Mouse (Mus musculus): ENCODE results near the gene Tatdn3. TPM values are rescaled to one million over a fixed set of nuclear protein-coding genes. Genes with fewer than 3 reads are reported as not detected.

Gene Tatdn3
- polyA plus RNA-seq, 1 experiment from 2014 or later, result 16.0 TPM

DNA sequence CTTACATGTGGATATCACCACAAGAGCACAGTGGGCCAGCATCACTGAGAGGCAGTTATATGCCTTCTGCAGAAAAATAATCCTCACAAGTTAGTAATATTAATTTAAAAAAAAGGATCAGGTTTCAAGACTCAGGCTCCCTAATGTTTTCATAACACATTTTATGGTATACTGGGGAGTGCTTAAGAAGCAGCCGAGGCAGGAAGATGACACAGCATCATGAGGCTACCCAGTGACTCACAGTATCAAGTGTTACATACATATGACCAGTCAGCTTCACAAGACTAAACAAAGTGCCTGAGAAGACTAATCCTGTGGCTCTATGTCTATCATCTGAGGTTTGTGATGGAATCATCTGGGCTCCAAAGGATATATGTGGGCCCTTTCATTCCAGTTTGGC is 64.7 kb downstream of the Tatdn3 start:
- H3K4me3 ChIP-seq (replicated peaks), result no peak overlapping the region
- H3K36me3 ChIP-seq, result no peaks in the 10 kb centered on the region
- no peak overlapping the region for H3K27ac ChIP-seq (replicated peaks)
- H3K9ac ChIP-seq (replicated peaks), result no peak overlapping the region
- H3K9me3 ChIP-seq (replicated peaks), result no peaks in the 10 kb centered on the region
- no peak for ATAC-seq (ENCODE audit: low FRiP score)
- no peak overlapping the region for H3K4me2 ChIP-seq
- H3K27me3 ChIP-seq (replicated peaks), result no peaks in the 10 kb centered on the region
- whole genome bisulfite sequencing, result 64% methylated on average over 1 of the region's 1 CpGs
- H3K4me1 ChIP-seq, result no peaks in the 10 kb centered on the region

DNA sequence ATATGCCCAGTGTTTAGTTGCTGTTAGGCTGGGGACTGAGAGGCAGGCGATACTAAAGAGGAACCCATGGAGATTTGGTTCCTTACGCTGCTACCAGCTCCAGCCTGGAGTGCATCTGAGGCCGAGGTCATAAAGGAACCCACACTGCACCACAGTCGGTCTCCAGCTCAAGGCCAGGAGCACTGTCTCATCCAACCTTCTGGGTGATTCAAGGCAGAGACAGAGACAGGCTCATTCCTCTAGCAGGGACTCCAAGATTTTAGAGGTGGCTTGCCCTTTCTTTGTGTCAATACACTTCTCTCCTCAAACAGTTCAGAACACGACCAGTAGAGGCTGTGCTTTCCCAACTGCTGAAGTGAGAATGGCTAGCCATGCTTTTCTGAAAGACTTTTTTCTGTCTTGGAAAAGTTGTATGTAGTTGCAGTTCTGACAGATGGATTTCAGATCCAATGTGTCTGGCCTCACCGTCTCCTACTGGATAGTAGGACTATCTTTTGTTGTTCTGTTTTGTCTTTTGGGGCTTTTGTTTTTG is 66.3 kb downstream of the Tatdn3 start:
- Histone ChIP-seq H3K36me3 (no peaks in the 10 kb centered on the region), H3K9ac (replicated peaks) (no peak overlapping the region), H3K4me3 (replicated peaks) (no peak overlapping the region), H3K9me3 (replicated peaks) (no peaks in the 10 kb centered on the region), H3K4me2 (no peak overlapping the region), H3K27me3 (replicated peaks) (no peaks in the 10 kb centered on the region), H3K4me1 (no peaks in the 10 kb centered on the region), H3K27ac (replicated peaks) (no peak overlapping the region)
- ATAC-seq (ENCODE audit: low FRiP score), result no peak
- 69% methylated on average over 6 of the region's 6 CpGs for WGBS

Other genes with a start within 250 kb of the Tatdn3 start
- gene Rps6kc1, start 151.2 kb downstream of the Tatdn3 start, polyA plus RNA-seq (2015; fragmentation: Nextera tagmentation; extraction: Ambion mirVana), result 26.5 and 27.3 TPM in 2 replicates
- gene Angel2, start 137.8 kb downstream of the Tatdn3 start, polyA plus RNA-seq (2015; fragmentation: Nextera tagmentation; extraction: Ambion mirVana), result 37.4 and 42.2 TPM in 2 replicates
- gene Vash2, start 83.6 kb downstream of the Tatdn3 start, polyA plus RNA-seq (2015; fragmentation: Nextera tagmentation; extraction: Ambion mirVana), result 73.4 and 86.4 TPM in 2 replicates
- 7.5 and 8.1 TPM in 2 replicates for gene Flvcr1, start 36.8 kb downstream of the Tatdn3 start, polyA plus RNA-seq (2015; fragmentation: Nextera tagmentation; extraction: Ambion mirVana)
- gene Spata45, start 26.3 kb downstream of the Tatdn3 start, polyA plus RNA-seq (2015; fragmentation: Nextera tagmentation; extraction: Ambion mirVana), result not detected in 2 replicates
- gene Nsl1, start 80 bp upstream of the Tatdn3 start, polyA plus RNA-seq (2015; fragmentation: Nextera tagmentation; extraction: Ambion mirVana), result 4.6 and 7.6 TPM in 2 replicates
- gene Batf3, start 34.9 kb upstream of the Tatdn3 start, polyA plus RNA-seq (2015; fragmentation: Nextera tagmentation; extraction: Ambion mirVana), result 3.5 and 3.6 TPM in 2 replicates
- not detected in 2 replicates for gene Fam71a, start 101.9 kb upstream of the Tatdn3 start, polyA plus RNA-seq (2015; fragmentation: Nextera tagmentation; extraction: Ambion mirVana)
- 1.8 and 1.9 TPM in 2 replicates for gene Atf3, start 155.1 kb upstream of the Tatdn3 start, polyA plus RNA-seq (2015; fragmentation: Nextera tagmentation; extraction: Ambion mirVana)

Data from neural tube, embryonic 15.5 days (tissue).